Mouse (Mus musculus) neutrophil, adult 5-6 weeks (primary cell): ENCODE results near the gene Rab22a. TPM values are rescaled to one million over a fixed set of nuclear protein-coding genes. Genes with fewer than 3 reads are reported as not detected.
A peak's percentile ranks its signal among the peaks of the same experiment; 100 is the strongest.

Source experiments
- ATAC-seq: fragments of 151-379, 151-347 bp; 2 replicates; pipeline ENCODE4 v1.8.0; 2017; ENCODE audit warnings: mild to moderate bottlenecking, moderate TSS enrichment; ENCODE audit not compliant: insufficient number of reproducible peaks, poor library complexity, low FRiP score, severe bottlenecking; ENCODE audit errors: extremely low read depth
- total RNA-seq: library from RNA; stranded (forward); fragments of 200-1000 nt; gene quantifications from 2 replicates; pipeline ENCODE4 v1.2.3, GENCODE M21; 2017

Gene Rab22a
- total RNA-seq, 1 experiment from 2014 or later: 15.5 TPM

DNA sequence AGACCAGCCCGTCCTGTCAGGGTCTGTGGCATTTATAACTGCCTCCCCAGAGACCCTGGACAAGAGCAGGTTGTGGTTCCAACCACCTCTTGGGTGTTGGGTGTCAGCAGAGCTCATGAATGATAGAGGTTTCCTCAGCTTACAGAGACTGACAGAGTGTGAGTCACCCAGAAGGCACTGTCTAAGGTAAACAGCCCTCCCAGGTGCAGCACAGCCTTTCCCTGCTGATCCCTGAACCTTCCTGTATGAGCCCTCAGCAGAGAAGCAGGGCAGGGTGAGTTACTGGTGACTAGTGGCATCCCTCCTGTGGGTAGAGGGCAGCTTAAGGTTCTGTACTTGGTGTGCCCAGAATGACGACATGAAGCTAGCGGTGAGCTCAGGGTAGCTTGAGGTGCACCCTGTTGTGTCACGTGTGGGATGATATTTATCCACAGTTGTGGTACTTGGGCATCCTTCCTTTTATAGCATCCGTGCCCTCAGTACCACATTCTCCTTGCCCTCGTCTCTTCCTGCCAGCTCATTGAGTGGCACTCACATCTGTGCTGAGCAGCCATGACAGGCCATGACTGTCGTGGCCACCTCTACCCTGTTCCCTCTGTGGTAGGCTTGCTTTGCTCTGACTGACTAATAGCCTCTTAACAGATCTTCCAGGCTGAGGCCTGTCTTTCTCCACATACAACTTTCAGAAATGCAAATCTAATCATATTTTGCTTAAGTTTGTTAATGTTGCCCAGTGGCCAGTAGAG, 84.7 kb downstream of the Rab22a start:
- ATAC-seq: peak; percentile 22; the same call in 1 of the 2 replicates

DNA sequence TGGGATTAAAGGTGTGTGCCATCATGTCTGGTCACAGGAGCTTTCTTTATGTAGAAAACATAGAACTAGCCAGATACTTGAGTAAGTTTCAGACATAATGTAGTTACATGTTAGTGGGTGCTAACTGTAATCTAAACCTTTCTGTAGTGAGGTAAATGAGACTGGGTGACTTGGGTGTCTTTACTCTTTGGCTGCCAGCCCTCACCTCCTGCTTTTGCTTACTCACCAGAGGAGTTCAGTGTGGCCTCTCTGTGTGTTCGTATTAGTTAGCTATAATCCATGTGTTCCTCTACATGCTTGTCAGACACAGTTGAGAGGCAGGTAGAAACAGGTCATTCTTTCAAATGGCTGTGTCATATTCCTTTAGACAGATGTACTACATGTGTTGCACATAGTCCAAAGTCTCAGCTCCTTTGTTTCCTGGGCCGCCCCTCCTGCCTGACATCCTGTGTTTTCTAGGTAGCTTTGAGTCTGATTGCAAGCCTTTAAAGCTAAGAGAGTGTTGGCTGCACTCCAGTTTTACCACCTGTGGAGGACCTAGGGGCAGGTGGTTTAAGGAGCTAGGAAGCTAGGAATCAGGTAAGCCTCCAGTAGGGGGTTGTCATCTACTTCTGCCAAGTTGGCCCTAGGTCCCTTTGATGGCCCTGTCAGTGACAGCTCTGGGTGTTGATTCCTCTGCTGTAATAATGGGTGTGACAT, 89.5 kb downstream of the Rab22a start:
- no peak for ATAC-seq

DNA sequence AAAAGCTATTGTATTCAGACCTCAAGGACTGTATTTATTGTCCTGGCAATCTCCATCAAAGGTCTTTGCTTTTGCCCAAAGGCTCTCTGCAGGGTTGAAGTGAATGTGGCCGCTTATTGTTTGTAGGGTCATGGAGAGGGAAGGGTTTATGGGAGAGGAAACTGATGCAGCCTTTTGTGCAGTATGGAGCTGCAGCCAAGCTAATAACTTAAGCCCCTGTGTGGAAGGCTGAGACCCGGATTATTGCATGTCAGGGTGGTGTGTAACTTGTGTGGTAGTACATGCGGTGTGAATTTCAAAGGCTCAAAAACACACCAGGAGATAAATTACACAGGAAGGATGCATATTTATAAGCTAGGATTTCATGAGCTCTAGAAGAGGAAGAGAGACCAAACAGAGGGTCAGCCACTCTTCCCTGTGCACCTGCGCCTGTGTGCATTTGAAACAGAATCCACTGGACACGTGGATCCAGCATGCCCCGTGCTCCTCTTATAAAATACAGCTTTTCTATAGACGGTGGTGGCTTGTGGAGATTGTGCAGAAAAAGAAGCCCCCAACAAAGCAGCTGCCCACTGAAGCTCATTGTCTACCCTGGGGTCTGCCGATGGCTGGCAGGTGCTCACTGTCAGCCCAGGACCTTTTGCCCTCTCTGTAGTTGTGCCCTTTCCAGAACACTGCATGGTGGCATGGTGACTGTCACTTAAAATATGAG, 96.0 kb downstream of the Rab22a start:
- no peak for ATAC-seq

Other genes with a start within 250 kb of the Rab22a start
- gene 1700021F07Rik, start 137.2 kb upstream of the Rab22a start, total RNA-seq: not detected in 2 replicates
- gene Ankrd60, start 81.4 kb upstream of the Rab22a start, total RNA-seq: not detected in 2 replicates
- gene 1700010B08Rik, start 59.7 kb downstream of the Rab22a start, total RNA-seq: not detected in 2 replicates
- 65.1 and 68.0 TPM in 2 replicates for gene Vapb, start 77.8 kb downstream of the Rab22a start, total RNA-seq